8 mouse cellular contexts compared by ENCODE assay signal in the genomic region with DNA sequence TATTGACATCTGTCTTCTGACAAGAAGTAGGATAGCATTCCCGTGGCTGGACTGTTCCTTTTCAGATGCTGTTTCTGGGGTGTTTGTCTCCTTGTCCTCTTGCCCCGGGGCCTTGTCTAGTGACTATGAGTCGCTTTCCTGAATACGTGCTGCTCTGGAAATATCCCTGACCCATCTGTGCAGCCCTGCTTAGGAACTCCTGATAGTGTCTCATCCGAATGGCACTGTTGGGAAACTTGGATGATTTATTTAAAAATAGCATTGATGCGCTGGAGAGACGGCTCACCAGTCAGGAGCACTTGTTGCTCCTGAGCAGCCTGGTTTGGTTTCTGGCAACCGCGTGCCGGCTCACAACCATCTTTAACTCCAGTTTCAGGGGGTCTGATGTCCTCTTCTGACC. TPM values are rescaled to one million over a fixed set of nuclear protein-coding genes. Genes with fewer than 3 reads are reported as not detected.
A peak's percentile ranks its signal among the peaks of the same experiment; 100 is the strongest.
DNase-seq lines count a peak whose midpoint lies in the region; ATAC-seq and TF ChIP-seq lines count a peak whose summit lies in the region.

No protein-coding gene starts in this region.

- no peak for ATAC-seq in G1E (ENCODE audit: extremely low read depth, insufficient number of reproducible peaks, low FRiP score, poor library complexity, severe bottlenecking)
- ATAC-seq in heart, embryonic 14.5 days (ENCODE audit: insufficient number of reproducible peaks, insufficient read depth, low FRiP score, low read depth): no peak
- ATAC-seq in liver, postnatal 0 days: no peak

- peak overlapping the region; percentile 88 for H3K4me3 ChIP-seq in heart, embryonic 10.5 days
- H3K4me3 ChIP-seq in G1E (ENCODE audit: low read depth, low read length): peak overlapping the region; percentile 82; the same call in 1 of the 2 replicates
- peak overlapping the region; percentile 8 to 82; a peak in 2 of 4 replicates for H3K4me3 ChIP-seq in heart, embryonic 14.5 days (ENCODE audit: control insufficient read depth in 1 of 2, insufficient read depth in 1 of 2, low read depth in 1 of 2, low read length in 2 of 2)
- peak overlapping the region; percentile 83 for H3K4me3 ChIP-seq in liver, postnatal 0 days (ENCODE audit: low read depth, low read length)

- H3K9me3 ChIP-seq in heart, embryonic 10.5 days: no peaks in the 10 kb centered on the region
- H3K9me3 ChIP-seq in G1E (replicated peaks): no peaks in the 10 kb centered on the region
- no peaks in the 10 kb centered on the region for H3K9me3 ChIP-seq in heart, embryonic 14.5 days (ENCODE audit: control insufficient read depth, low read length)
- no peaks in the 10 kb centered on the region for H3K9me3 ChIP-seq in liver, postnatal 0 days (ENCODE audit: low read length)

- 0 out of 2 replicates have a peak, but pooled peaks cover under 1% of the 10 kb centered on the region for H3K36me3 ChIP-seq in heart, embryonic 10.5 days
- peaks cover 46% of the 10 kb centered on the region for H3K36me3 ChIP-seq in G1E (replicated peaks)
- no peaks in the 10 kb centered on the region for H3K36me3 ChIP-seq in heart, embryonic 14.5 days (ENCODE audit: control insufficient read depth, insufficient read depth, low read length)
- H3K36me3 ChIP-seq in liver, postnatal 0 days (replicated peaks; ENCODE audit: insufficient read depth, low read length): no peaks in the 10 kb centered on the region

- no peaks in the 10 kb centered on the region for H3K27me3 ChIP-seq in heart, embryonic 10.5 days (ENCODE audit: insufficient read depth, poor library complexity, severe bottlenecking)
- peaks cover 8% of the 10 kb centered on the region for H3K27me3 ChIP-seq in G1E (ENCODE audit: insufficient read depth, low read length)
- no peaks in the 10 kb centered on the region for H3K27me3 ChIP-seq in heart, embryonic 14.5 days (ENCODE audit: control insufficient read depth, insufficient read depth, low read length)
- no peaks in the 10 kb centered on the region for H3K27me3 ChIP-seq in liver, postnatal 0 days (ENCODE audit: insufficient read depth, low read length)

- H3K9ac ChIP-seq in heart, embryonic 14.5 days (ENCODE audit: low read length): peak overlapping the region; percentile 96
- 0 out of 2 replicates have a peak overlapping the region, but pooled peaks have one; percentile 90 for H3K9ac ChIP-seq in liver, postnatal 0 days (replicated peaks)

- H3K4me1 ChIP-seq in heart, embryonic 10.5 days: peaks cover 51% of the 10 kb centered on the region
- H3K4me1 ChIP-seq in G1E (ENCODE audit: insufficient read depth, low read depth, low read length): peaks cover 63% of the 10 kb centered on the region
- H3K4me1 ChIP-seq in heart, embryonic 14.5 days (ENCODE audit: control insufficient read depth in 2 of 2, insufficient read depth in 2 of 2, low read length in 2 of 2): peaks cover 44 to 52% of the 10 kb centered on the region in 2 experiments
- H3K4me1 ChIP-seq in liver, postnatal 0 days (ENCODE audit: insufficient read depth): peaks cover 59% of the 10 kb centered on the region

- peak; percentile 32; the same call in 1 of the 2 replicates for TF ChIP-seq EP300 in liver, postnatal 0 days (IDR thresholded peaks at IDR 0.05; ENCODE audit: low read depth)

- intact Hi-C loops in gastrocnemius, postnatal 36 days (cut with DNase I): no loop called here

- WGBS in heart, embryonic 10.5 days: 56% methylated on average over 10 of the region's 10 CpGs
- 32% methylated on average over 10 of the region's 10 CpGs for WGBS in heart, embryonic 14.5 days
- WGBS in liver, postnatal 0 days (ENCODE audit: insufficient replicate concordance): 74% methylated on average over 10 of the region's 10 CpGs

- no peak for DNase-seq in heart, embryonic 10.5 days (ENCODE audit: low spot score)
- DNase-seq in heart, postnatal 4 days: no peak
- no peak for DNase-seq in G1E (ENCODE audit: low spot score)
- DNase-seq in liver, postnatal 0 days: no peak
- no peak for DNase-seq in B cell, adult 2 months
- no peak for DNase-seq in gastrocnemius, postnatal 36 days
- no peak for DNase-seq in right cerebral cortex, postnatal 14 days

- no peak for TF ChIP-seq CTCF in G1E (IDR thresholded peaks at IDR 0.05; ENCODE audit: low read depth, low read length)
- no peak for TF ChIP-seq CTCF in liver, postnatal 0 days (IDR thresholded peaks at IDR 0.05; ENCODE audit: low read depth)

- H3K4me2 ChIP-seq in heart, embryonic 14.5 days (ENCODE audit: low read length): peak overlapping the region; percentile 95
- peak overlapping the region; percentile 90 for H3K4me2 ChIP-seq in liver, postnatal 0 days (ENCODE audit: low read depth, low read length)

- H3K27ac ChIP-seq in heart, embryonic 10.5 days: peak overlapping the region; percentile 95
- H3K27ac ChIP-seq in heart, embryonic 14.5 days (replicated peaks in 1 of 2; ENCODE audit: control insufficient read depth in 1 of 2, insufficient read depth in 1 of 2, low read depth in 2 of 2, low read length in 2 of 2): peak overlapping the region in 1 of 2 experiments; percentile 27; a peak in 1 of 4 replicates
- no peak overlapping the region; the same call in 1 of the 2 replicates for H3K27ac ChIP-seq in liver, postnatal 0 days (ENCODE audit: low read depth)

RNA-seq across cellular contexts. Expression of a gene that starts 1.6 kb away (rescaled TPM):
- 11.2 and 13.4 TPM in 2 replicates for polyA plus RNA-seq in heart, embryonic 10.5 days (2016; fragmentation: Nextera tagmentation; extraction: Ambion mirVana)
- total RNA-seq in heart, postnatal 4 days (2021): 10 to 100 TPM; 96.3 to 98.4 TPM
- total RNA-seq in G1E (2014; fragmentation: Nextera tagmentation): 42.0 and 42.8 TPM in 2 replicates
- total RNA-seq in G1E (2017): 24.3 and 25.4 TPM in 2 replicates
- polyA plus RNA-seq in G1E (2012): 37.2 and 43.3 TPM in 2 replicates
- 12.6 and 14.5 TPM in 2 replicates for polyA plus RNA-seq in heart, embryonic 14.5 days (2014; fragmentation: Nextera tagmentation; extraction: Ambion mirVana)
- 4.8 and 5.1 TPM in 2 replicates for polyA plus RNA-seq in liver, postnatal 0 days (2015; fragmentation: Nextera tagmentation; extraction: Ambion mirVana)
- total RNA-seq in gastrocnemius, postnatal 36 days (2021): 100 to 1,000 TPM; 102 to 117 TPM
